Mouse (Mus musculus) mouse embryonic stem cell (cell line): ENCODE data around the gene Gm10277.

Source experiments
- in situ Hi-C, 2 experiments: fragments of 300-500 bp; cut with MboI; formaldehyde crosslinking; loops; 1 replicate in 1 of 2; 3 replicates in 1 of 2; pipeline ENCODE4 v1.14.3; 2019 to 2020; ENCODE audit warnings: low sequenced_read_pairs in 2 of 2, low pct_unique_long_range_greater_than_20kb in 1 of 2, mixed read lengths in 1 of 2; ENCODE audit not compliant: unreplicated experiment in 1 of 2

Gene Gm10277

DNA sequence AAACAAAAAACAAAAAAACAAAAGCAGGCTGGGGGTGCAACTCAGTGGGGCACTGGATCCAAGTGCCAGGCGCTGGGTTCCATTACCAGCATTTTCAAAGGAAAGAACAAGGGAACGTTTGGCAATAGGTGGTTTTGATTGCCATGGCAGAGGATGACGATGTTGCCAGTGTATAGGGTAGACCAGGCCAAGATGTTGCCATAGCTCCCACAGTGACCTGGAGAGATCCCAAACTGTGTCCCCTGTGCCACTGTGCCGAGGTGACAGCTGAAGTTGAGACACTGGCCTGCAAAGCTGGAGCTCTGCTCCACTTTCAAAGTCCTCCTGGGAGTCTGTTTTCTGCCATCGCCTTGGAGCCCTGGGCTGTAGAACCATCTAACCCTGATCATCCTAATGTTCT is 38.6 kb downstream of the Gm10277 start:
- in situ Hi-C loops = loop anchor here (10.0 kb wide), 2 partner anchors 46 to 206 kb away; no protein-coding TSS in a partner anchor

DNA sequence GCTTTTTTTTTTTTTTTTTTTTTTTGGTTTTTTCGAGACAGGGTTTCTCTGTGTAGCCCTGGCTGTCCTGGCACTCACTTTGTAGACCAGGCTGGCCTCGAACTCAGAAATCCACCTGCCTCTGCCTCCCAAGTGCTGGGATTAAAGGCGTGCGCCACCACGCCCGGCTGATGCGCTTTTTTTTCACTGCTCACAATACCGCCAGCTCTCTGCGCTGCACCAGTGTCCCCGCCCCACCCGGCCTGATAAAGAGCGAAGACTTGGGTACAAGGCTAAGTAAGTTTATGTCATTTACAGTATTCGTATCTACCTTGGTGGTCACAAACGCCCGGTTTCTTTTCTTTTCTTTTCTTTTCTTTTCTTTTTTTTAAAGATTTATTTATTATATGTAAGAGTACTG is 40.4 kb downstream of the Gm10277 start:
- in situ Hi-C loops = loop anchor here (10.0 kb wide), 2 partner anchors 48 to 208 kb away; no protein-coding TSS in a partner anchor

DNA sequence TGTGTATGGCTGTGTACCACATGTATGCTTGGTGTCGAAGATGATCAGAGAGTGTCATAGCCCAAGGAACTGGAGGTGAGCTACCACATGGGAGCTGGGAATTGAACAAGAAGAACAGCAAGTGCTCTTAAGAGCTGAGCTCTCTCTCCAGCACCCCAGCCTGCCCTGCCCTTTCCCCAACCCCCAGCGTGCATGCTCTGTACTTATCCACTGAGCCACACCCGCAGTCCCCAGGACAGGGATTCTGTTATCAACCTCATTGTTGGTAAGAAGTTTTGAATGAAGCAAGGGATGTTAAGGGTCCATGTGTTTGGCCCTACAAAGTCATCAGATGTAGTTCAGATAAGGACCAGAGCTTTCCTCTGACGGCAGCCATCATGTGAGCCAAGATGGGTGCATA is 40.9 kb downstream of the Gm10277 start:
- in situ Hi-C loops = loop anchor here (10.0 kb wide), 2 partner anchors 48 to 208 kb away; no protein-coding TSS in a partner anchor

GRCm38 (mm10) chr11:77743966-77744365 is 43.6 kb downstream of the Gm10277 start:
- in situ Hi-C loops = loop anchor here (5.0 to 10.0 kb wide), 3 partner anchors 51 to 211 kb away; no protein-coding TSS in a partner anchor

DNA sequence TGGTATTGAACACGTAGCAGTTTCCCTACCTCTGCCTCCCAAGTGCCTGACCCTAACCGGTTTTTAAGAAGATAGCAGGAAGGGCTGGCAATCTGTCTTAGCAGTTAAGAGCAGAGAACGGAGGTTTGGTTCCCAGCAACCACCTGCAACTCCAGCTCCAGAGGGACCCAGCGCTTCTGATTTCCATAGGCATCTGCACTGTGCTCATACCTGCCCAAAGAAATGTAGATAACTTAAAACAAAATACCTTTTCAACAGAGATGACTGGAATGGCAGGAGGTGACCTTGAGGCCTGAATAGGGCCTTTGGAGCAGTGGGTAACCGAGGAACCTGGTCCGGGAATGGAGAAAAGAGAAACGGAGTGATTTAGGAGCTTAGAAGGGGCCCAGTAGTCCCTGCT is 49.0 kb downstream of the Gm10277 start:
- in situ Hi-C loops = loop anchor here in 1 of 2 experiments (10.0 kb wide), 1 partner anchor 216 kb away; no protein-coding TSS in a partner anchor

DNA sequence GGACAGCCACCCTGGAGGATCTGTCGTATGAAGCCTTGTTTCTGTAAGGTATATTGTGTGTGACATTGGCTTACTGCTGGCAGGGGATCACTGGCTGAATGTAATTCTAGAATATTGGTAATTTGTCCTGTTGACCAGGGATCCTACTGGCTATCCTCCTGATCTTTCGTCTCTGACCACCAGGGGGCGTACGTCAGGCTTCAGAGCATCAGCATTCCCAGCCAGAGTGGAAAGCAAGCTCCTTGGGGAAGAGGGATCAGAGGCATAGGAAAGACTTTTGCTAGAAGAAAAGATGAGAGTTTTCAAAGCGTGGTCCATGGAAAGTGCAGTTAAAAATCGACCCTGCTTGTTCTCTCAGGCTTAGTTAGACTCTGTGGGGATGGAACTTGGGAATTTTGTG is 50.3 kb downstream of the Gm10277 start:
- in situ Hi-C loops = loop anchor here in 1 of 2 experiments (10.0 kb wide), 1 partner anchor 218 kb away; no protein-coding TSS in a partner anchor
